18 mouse cellular contexts compared by ENCODE assay signal in genomic region chr12:101019443-101019842, GRCm38 (mm10). TPM values are rescaled to one million over a fixed set of nuclear protein-coding genes. Genes with fewer than 3 reads are reported as not detected.
DNase-seq lines count a peak whose midpoint lies in the region; ATAC-seq and TF ChIP-seq lines count a peak whose summit lies in the region.
"Had no signal": no experiment of that assay in that cellular context is flagged by ENCODE, and none has a peak within 500 bp of the region (broad histone marks: within the 10 kb centered on the region; RNA-seq: fewer than 3 reads in every experiment).

No protein-coding gene starts in this region.

- no peak for TF ChIP-seq CTCF in spleen, adult 2 months (IDR thresholded peaks at IDR 0.05; ENCODE audit: extremely low read depth, insufficient read depth, insufficient read length, insufficient replicate concordance)

- no peaks in the 10 kb centered on the region for H3K36me3 ChIP-seq in lung, embryonic 16.5 days (ENCODE audit: control insufficient read depth, insufficient read depth, low read length)
- peaks cover 4% of the 10 kb centered on the region; the same call in 1 of the 2 replicates for H3K36me3 ChIP-seq in spleen, adult 2 months (ENCODE audit: control insufficient read depth, insufficient read depth, low read length)
- H3K36me3 ChIP-seq in liver, embryonic 12.5 days, result peaks cover 48% of the 10 kb centered on the region
- H3K36me3 ChIP-seq: limb, embryonic 12.5 days had no signal

- no peak overlapping the region for H3K4me2 ChIP-seq in lung, embryonic 16.5 days (ENCODE audit: low read depth, low read length)
- no peak overlapping the region for H3K4me2 ChIP-seq in liver, embryonic 12.5 days
- H3K4me2 ChIP-seq: heart, embryonic 11.5 days; limb, embryonic 12.5 days had no signal

- H3K27ac ChIP-seq in lung, embryonic 16.5 days (ENCODE audit: low read length), result peak overlapping the region; percentile 83
- peak overlapping the region; percentile 49 for H3K27ac ChIP-seq in spleen, adult 2 months (ENCODE audit: insufficient read depth, low read length)
- H3K27ac ChIP-seq in liver, embryonic 12.5 days, result no peak overlapping the region
- H3K27ac ChIP-seq: embryonic facial prominence, embryonic 10.5 days; limb, embryonic 12.5 days; liver, embryonic 14.5 days had no signal

- no peak for TF ChIP-seq POLR2A in spleen, adult 2 months (IDR thresholded peaks at IDR 0.05; ENCODE audit: low read depth, low read length)

- no peak overlapping the region for H3K4me3 ChIP-seq in lung, embryonic 16.5 days (ENCODE audit: low read length)
- no peak overlapping the region for H3K4me3 ChIP-seq in spleen, adult 2 months (ENCODE audit: extremely low read depth, insufficient read depth, insufficient read length)
- no peak overlapping the region for H3K4me3 ChIP-seq in liver, embryonic 12.5 days
- H3K4me3 ChIP-seq: embryonic facial prominence, embryonic 10.5 days; limb, embryonic 12.5 days had no signal

- WGBS in lung, embryonic 16.5 days, result 81% methylated on average over 7 of the region's 7 CpGs
- WGBS in spleen, adult 2 months, result 89% methylated on average over 7 of the region's 7 CpGs
- 86% methylated on average over 7 of the region's 7 CpGs for WGBS in liver, embryonic 12.5 days (ENCODE audit: insufficient replicate concordance)

- peak; percentile 83 for DNase-seq in heart, adult 11 months
- DNase-seq in heart, postnatal 4 days, result no peak
- DNase-seq in lung, postnatal 14 days, result no peak
- DNase-seq in spleen, adult 2 months (ENCODE audit: low read depth in 1 of 2, low spot score in 2 of 2), result no peak
- no peak for DNase-seq in spleen, postnatal 36 days (ENCODE audit: low spot score in 2 of 2)
- DNase-seq: adrenal gland, postnatal 10 days; B cell, adult 2 months; heart, postnatal 14 days; kidney, postnatal 14 days; layer of hippocampus, adult 9-11 months; right cerebral cortex, postnatal 25 days had no signal

- H3K4me1 ChIP-seq in lung, embryonic 16.5 days (replicated peaks; ENCODE audit: control insufficient read depth, insufficient read depth, low read length), result peaks cover 69% of the 10 kb centered on the region
- peaks cover 48% of the 10 kb centered on the region; the same call in 1 of the 2 replicates for H3K4me1 ChIP-seq in spleen, adult 2 months (ENCODE audit: control insufficient read depth, insufficient read depth, insufficient read length)
- H3K4me1 ChIP-seq in liver, embryonic 12.5 days, result peaks cover 79% of the 10 kb centered on the region

- H3K27me3 ChIP-seq in lung, embryonic 16.5 days (ENCODE audit: control insufficient read depth, insufficient read depth, low read depth, low read length), result no peaks in the 10 kb centered on the region
- no peaks in the 10 kb centered on the region for H3K27me3 ChIP-seq in spleen, adult 2 months (ENCODE audit: control insufficient read depth, insufficient read depth, low read length)
- H3K27me3 ChIP-seq in liver, embryonic 12.5 days (replicated peaks), result no peaks in the 10 kb centered on the region

- ATAC-seq in lung, embryonic 16.5 days (ENCODE audit: low read depth), result no peak
- ATAC-seq in liver, embryonic 12.5 days, result no peak
- ATAC-seq: inflammation-experienced regulatory T-cells, adult 6 months had no signal

- H3K9ac ChIP-seq in lung, embryonic 16.5 days (ENCODE audit: low read length), result no peak overlapping the region
- no peak overlapping the region for H3K9ac ChIP-seq in liver, embryonic 12.5 days
- H3K9ac ChIP-seq: limb, embryonic 12.5 days; liver, embryonic 14.5 days had no signal

- no peaks in the 10 kb centered on the region for H3K9me3 ChIP-seq in lung, embryonic 16.5 days (ENCODE audit: control insufficient read depth, low read length)
- H3K9me3 ChIP-seq in liver, embryonic 12.5 days (replicated peaks), result no peaks in the 10 kb centered on the region
- H3K9me3 ChIP-seq: limb, embryonic 12.5 days had no signal

RNA-seq across cellular contexts. Expression of gene Ccdc88c, which starts 9.4 kb away (rescaled TPM):
- 10 to 100 TPM; 10.9 to 11.4 TPM for total RNA-seq in heart, postnatal 4 days (2021)
- polyA plus RNA-seq in lung, embryonic 16.5 days (2015; fragmentation: Nextera tagmentation; extraction: Ambion mirVana), result 18.8 and 20.2 TPM in 2 replicates
- 48.3 and 51.8 TPM in 2 replicates for polyA plus RNA-seq in spleen, adult 2 months (2012; rRNA removed)
- polyA plus RNA-seq in liver, embryonic 12.5 days (2016; fragmentation: Nextera tagmentation; extraction: Ambion mirVana), result 8.4 and 9.6 TPM in 2 replicates
